Mouse (Mus musculus): ENCODE measurements around the gene Wnt7a. TPM values are rescaled to one million over a fixed set of nuclear protein-coding genes. Genes with fewer than 3 reads are reported as not detected.
A peak's percentile ranks its signal among the peaks of the same experiment; 100 is the strongest.

The Wnt7a gene
- 1.2 and 5.4 TPM in 2 replicates for polyA plus RNA-seq (2016; fragmentation: Nextera tagmentation; extraction: Ambion mirVana)

DNA sequence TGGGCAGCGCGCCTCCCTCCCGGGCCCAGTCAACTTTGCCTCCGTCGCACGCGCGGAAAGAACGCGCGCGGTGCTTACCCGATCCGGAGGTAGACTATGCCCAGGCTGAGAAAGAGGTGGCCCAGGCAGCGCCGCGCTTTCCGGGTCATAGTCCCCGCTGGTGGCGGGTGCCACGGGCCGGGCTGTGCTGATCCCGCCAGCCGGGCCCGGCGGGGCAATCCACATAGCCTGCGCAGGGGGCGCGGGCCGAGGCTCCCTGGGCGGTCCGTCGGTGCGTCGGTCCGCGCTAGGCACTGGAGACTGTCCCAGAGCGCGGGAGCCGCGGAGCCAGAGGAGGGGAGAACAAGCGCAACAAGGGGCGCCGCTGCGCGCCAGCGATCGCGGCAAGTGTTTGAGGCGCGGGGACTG lies at the start of gene Wnt7a:
Gene Wnt7a (minus strand): TSS at position 403 of the 408 bp plus-strand sequence.
- Histone ChIP-seq H3K36me3 (replicated peaks) (0 out of 2 replicates have a peak, but pooled peaks cover 7% of the 10 kb centered on the region), H3K4me3 (peak within 1 kb of the TSS; percentile 68), H3K9me3 (no peaks in the 10 kb centered on the region), H3K27me3 (replicated peaks; ENCODE audit: low read depth, poor library complexity, severe bottlenecking) (peaks cover 97% of the 10 kb centered on the region), H3K4me1 (peaks cover 29% of the 10 kb centered on the region), H3K27ac (replicated peaks) (peak within 1 kb of the TSS; percentile 76)
- DNase-seq (ENCODE audit: low spot score): peak; percentile 52
- WGBS: under 1% methylated on average over 51 of the region's 51 CpGs

DNA sequence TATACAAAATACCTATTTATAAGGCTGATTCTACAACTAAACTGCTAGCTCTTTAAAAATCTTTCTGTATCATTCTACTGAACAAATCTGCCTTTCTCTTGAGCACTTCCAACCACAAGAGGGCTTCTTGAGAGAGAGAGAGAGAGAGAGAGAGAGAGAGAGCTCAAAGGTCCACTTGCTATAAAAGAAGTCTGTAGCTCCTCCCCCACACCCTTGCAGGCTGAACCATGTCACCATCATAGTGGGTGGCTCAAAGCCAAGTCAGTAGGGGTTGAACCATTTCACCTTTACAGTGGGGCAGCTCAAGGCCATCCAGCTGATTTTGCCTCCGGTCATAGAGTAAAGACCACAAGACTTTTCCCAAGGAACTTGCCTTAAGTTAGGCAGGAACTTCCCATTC lies 48.3 kb upstream of the Wnt7a start:
- no peaks in the 10 kb centered on the region for H3K27me3 ChIP-seq (replicated peaks; ENCODE audit: low read depth, poor library complexity, severe bottlenecking)
- peaks cover 24% of the 10 kb centered on the region for H3K36me3 ChIP-seq (replicated peaks)
- H3K4me3 ChIP-seq: no peak overlapping the region
- no peak overlapping the region for H3K27ac ChIP-seq (replicated peaks)
- no peak for DNase-seq (ENCODE audit: low spot score)
- no peaks in the 10 kb centered on the region for H3K9me3 ChIP-seq
- H3K4me1 ChIP-seq: peaks cover 3% of the 10 kb centered on the region; the same call in 1 of the 2 replicates
- WGBS: 94% methylated on average over 1 of the region's 1 CpGs

DNA sequence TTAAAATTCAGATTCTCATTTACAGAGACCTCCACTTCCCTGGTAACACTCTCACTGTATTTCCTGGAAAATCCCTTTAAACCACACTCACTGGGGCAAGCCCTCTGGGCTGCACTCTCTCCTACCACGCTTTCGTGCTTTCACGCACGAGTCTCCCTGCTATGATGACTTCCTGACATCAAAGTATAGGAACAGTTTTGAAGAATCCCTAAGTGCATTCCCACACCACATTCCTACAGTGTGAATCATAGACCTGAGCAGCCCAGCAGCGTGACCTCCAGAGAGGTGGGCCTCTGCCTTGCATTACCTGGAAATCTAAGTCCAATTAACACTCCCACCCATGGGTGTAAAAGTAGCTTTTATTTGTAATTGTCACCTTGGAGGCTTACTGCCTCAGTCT lies 43.4 kb upstream of the Wnt7a start:
- 62% methylated on average over 5 of the region's 5 CpGs for WGBS
- no peak overlapping the region for H3K27ac ChIP-seq (replicated peaks)
- DNase-seq (ENCODE audit: low spot score): no peak
- H3K4me3 ChIP-seq: no peak overlapping the region
- H3K36me3 ChIP-seq (replicated peaks): no peaks in the 10 kb centered on the region
- H3K9me3 ChIP-seq: no peaks in the 10 kb centered on the region
- H3K4me1 ChIP-seq: no peaks in the 10 kb centered on the region
- H3K27me3 ChIP-seq (replicated peaks; ENCODE audit: low read depth, poor library complexity, severe bottlenecking): no peaks in the 10 kb centered on the region

DNA sequence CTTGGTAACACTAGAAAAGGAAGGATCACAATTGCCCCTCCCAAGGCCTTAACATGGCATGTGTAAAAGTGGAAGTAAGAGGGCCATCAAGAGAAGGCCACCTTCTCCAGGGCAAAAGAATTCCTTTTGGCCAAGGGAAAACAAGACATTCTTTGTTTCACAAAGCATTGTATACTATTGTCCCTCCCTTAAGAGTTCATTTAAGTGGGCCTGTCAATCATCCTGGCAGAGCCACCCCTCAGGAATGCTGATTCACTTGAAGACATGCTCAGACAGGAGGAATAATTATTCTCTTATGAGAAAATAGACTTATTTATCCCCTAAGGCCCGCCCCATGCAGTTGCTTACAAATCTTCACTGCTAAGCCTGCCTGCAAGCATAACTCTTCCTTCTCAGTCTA lies 40.9 kb upstream of the Wnt7a start:
- no peak overlapping the region for H3K27ac ChIP-seq (replicated peaks)
- H3K27me3 ChIP-seq (replicated peaks; ENCODE audit: low read depth, poor library complexity, severe bottlenecking): no peaks in the 10 kb centered on the region; the same call in 1 of the 2 replicates
- no peaks in the 10 kb centered on the region for H3K4me1 ChIP-seq
- WGBS: 64% methylated on average over 1 of the region's 1 CpGs
- H3K4me3 ChIP-seq: no peak overlapping the region
- DNase-seq (ENCODE audit: low spot score): no peak
- H3K36me3 ChIP-seq (replicated peaks): no peaks in the 10 kb centered on the region
- no peaks in the 10 kb centered on the region for H3K9me3 ChIP-seq

DNA sequence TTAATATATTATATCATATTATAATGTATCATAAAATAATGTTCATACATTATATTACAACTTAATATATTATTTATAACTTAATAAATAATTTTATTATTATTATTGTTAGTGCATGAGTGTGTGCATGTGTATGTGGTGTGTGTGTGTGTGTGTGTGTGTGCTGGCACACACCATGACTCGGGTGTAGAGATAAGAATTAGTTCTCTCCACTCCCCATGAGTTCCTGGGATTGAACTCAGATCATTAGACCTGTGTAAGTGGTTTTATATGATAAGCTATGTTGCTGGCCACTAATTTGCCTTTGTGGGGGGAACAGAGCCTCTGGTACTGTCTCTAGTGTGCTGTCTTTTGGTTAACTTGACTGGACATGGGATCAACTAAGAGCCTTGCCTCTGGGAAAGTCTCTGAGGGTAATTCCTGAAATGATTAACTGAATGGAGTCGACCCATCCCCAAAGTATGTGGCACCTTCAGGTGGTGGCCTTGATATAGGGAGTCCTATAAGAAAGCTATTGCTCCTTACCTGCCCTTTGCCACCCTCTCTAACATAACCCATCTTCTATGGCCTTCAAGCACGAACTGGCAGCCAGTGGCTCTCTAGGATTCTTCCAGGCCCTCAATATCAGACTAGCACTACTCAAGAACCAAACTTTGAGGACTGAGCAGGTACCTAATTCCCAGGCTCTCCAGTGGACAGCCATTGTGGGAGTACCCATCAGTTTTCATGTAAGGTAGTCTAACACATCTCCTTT lies 38.5 kb upstream of the Wnt7a start:
- H3K4me3 ChIP-seq: no peak overlapping the region
- no peak for DNase-seq (ENCODE audit: low spot score)
- no peaks in the 10 kb centered on the region; the same call in 1 of the 2 replicates for H3K27me3 ChIP-seq (replicated peaks; ENCODE audit: low read depth, poor library complexity, severe bottlenecking)
- no peaks in the 10 kb centered on the region for H3K4me1 ChIP-seq
- no peaks in the 10 kb centered on the region for H3K9me3 ChIP-seq
- H3K27ac ChIP-seq (replicated peaks): no peak overlapping the region
- 64% methylated on average over 3 of the region's 3 CpGs for WGBS
- H3K36me3 ChIP-seq (replicated peaks): no peaks in the 10 kb centered on the region

DNA sequence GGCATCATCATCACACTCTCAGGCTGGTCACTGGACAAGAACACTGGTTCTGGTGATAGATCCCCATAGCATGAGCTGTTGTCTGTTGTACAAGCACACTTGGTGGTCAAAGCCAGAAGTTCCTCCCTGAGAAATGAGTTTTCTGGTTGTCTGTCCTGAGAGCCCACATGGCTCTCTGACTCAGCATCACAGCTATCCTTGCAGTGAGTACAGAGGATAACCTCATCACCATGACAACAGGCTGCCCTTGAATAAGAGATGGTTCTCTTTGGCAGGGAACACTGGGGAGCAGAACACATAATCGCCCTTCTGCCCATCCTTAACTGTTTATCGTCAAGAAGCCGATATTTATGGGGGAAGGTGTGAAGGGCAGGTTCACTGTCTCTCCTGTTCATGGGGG lies 34.2 kb upstream of the Wnt7a start:
- no peak overlapping the region for H3K27ac ChIP-seq (replicated peaks)
- no peaks in the 10 kb centered on the region; the same call in 1 of the 2 replicates for H3K27me3 ChIP-seq (replicated peaks; ENCODE audit: low read depth, poor library complexity, severe bottlenecking)
- no peaks in the 10 kb centered on the region for H3K36me3 ChIP-seq (replicated peaks)
- H3K4me3 ChIP-seq: no peak overlapping the region
- H3K9me3 ChIP-seq: no peaks in the 10 kb centered on the region
- no peak for DNase-seq (ENCODE audit: low spot score)
- WGBS: 81% methylated on average over 3 of the region's 3 CpGs
- peaks cover 7% of the 10 kb centered on the region for H3K4me1 ChIP-seq

DNA sequence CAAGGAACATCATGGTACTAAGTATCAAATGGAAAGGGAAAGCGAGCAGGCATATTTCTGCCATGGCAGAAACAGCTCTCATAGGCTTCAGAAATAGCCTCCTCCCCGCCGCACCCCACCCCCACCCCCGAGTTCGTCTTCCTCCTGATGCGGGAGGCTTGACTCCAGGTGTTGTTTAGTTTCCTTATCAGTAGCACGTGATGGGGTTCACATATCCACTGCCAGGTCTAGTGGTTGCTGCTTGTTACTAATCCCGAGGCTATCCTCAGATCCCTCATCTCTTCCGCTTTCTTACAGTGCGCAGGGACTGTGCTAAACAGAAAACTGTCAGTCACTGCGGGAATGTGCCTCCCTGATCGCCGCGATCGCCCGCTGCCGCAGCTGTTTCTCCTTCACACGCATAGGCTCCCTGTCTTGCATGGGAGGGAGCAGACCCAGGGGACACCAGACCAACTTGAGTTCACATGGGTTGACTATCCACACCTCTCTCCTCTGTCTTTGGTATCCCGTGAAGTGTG lies 30.0 kb upstream of the Wnt7a start:
- WGBS: 4% methylated on average over 19 of the region's 19 CpGs

DNA sequence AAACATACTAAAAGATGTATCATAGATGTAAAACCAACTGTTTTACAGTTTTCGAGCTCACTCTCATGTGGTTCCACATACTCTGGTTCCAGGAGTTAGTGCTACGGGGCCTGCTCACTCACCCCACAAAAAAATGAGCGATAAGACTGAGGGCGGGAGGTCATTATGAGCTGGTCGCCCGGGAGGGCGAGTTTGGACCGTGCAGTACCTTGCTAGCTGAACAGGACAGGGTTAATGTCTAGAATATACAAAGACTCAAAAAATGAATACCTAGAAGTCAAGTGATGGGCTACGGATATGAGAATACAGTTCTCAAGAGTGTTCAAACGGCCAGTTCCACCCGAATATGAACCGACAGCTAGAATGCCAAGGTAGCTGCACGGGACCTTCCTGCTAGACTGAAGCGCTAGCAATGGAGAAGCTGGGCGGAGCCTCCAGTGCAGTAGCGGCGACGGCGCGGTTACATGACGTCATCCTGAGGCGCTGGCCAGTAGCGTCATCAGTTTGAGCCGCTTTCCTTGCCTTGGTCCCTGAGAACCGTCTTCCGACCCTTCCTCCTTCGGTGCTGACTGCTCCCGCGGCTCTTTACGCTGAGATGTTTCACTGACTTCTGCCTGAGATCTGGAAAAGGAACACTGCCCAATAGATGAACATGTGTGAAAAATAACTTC lies 29.4 kb upstream of the Wnt7a start:
- Histone ChIP-seq H3K27me3 (replicated peaks; ENCODE audit: low read depth, poor library complexity, severe bottlenecking) (0 out of 2 replicates have a peak, but pooled peaks cover 5% of the 10 kb centered on the region), H3K9me3 (no peaks in the 10 kb centered on the region), H3K4me3 (peak overlapping the region; percentile 68), H3K27ac (replicated peaks) (peak overlapping the region; percentile 84), H3K36me3 (replicated peaks) (no peaks in the 10 kb centered on the region), H3K4me1 (peaks cover 7% of the 10 kb centered on the region)
- peak; percentile 95 for DNase-seq (ENCODE audit: low spot score)
- 3% methylated on average over 30 of the region's 30 CpGs for WGBS

More for the DNA sequence above, 30.0 kb upstream of the Wnt7a start:
- no peaks in the 10 kb centered on the region for H3K36me3 ChIP-seq (replicated peaks)
- peaks cover 7% of the 10 kb centered on the region for H3K4me1 ChIP-seq
- peak overlapping the region; percentile 84 for H3K27ac ChIP-seq (replicated peaks)
- no peak for DNase-seq (ENCODE audit: low spot score)
- H3K27me3 ChIP-seq (replicated peaks; ENCODE audit: low read depth, poor library complexity, severe bottlenecking): 0 out of 2 replicates have a peak, but pooled peaks cover 5% of the 10 kb centered on the region
- no peaks in the 10 kb centered on the region for H3K9me3 ChIP-seq
- H3K4me3 ChIP-seq: peak overlapping the region; percentile 68

DNA sequence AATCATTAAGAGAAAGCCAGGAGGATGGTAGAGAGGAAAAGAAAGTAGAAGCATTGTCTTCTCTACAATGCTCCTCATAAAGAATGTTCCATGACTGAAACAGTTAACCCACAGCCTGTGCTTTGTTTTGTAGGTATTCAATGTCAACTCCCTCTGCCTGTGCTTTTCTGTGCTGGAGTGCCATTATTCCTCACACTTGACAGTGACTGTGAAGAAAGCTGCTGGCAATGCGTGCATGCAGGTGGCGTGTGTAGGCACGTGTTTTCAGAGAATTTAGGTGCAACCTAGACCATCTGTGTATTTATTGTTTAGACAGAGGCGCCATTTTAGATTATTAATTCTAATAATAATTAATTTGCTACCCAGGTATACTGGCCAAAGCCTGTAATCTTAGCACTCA lies 13.0 kb upstream of the Wnt7a start:
- peaks cover 5% of the 10 kb centered on the region; the same call in 1 of the 2 replicates for H3K27me3 ChIP-seq (replicated peaks; ENCODE audit: low read depth, poor library complexity, severe bottlenecking)
- H3K4me1 ChIP-seq: 0 out of 2 replicates have a peak, but pooled peaks cover 4% of the 10 kb centered on the region
- no peaks in the 10 kb centered on the region for H3K36me3 ChIP-seq (replicated peaks)
- no peak for DNase-seq (ENCODE audit: low spot score)
- no peak overlapping the region for H3K4me3 ChIP-seq
- H3K9me3 ChIP-seq: no peaks in the 10 kb centered on the region
- no peak overlapping the region for H3K27ac ChIP-seq (replicated peaks)
- WGBS: 62% methylated on average over 4 of the region's 4 CpGs

DNA sequence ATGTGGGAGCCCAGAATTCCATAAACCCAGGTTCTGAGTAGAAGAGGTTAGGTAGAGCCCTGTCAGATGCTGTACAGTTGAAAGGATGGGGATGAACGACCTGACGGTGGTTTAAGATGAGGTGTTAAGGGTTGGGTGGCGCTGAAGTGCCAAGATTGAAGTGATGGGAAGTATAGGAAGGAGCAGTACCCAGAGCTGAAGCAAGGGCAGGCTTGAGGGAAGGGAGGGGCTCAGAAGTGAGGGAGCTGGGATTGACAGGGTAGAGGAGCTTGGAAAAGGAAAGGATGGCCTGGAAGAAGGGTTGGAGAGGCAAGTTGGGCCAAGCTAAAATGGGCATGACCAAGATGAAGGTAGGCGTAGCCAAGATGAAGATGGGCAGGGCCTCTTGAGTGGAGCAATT lies 10.5 kb upstream of the Wnt7a start:
- Histone ChIP-seq H3K4me3 (no peak overlapping the region), H3K27me3 (replicated peaks; ENCODE audit: low read depth, poor library complexity, severe bottlenecking) (peaks cover 19% of the 10 kb centered on the region), H3K36me3 (replicated peaks) (no peaks in the 10 kb centered on the region), H3K27ac (replicated peaks) (no peak overlapping the region), H3K4me1 (0 out of 2 replicates have a peak, but pooled peaks cover 4% of the 10 kb centered on the region), H3K9me3 (no peaks in the 10 kb centered on the region)
- WGBS: 74% methylated on average over 4 of the region's 4 CpGs
- no peak for DNase-seq (ENCODE audit: low spot score)

DNA sequence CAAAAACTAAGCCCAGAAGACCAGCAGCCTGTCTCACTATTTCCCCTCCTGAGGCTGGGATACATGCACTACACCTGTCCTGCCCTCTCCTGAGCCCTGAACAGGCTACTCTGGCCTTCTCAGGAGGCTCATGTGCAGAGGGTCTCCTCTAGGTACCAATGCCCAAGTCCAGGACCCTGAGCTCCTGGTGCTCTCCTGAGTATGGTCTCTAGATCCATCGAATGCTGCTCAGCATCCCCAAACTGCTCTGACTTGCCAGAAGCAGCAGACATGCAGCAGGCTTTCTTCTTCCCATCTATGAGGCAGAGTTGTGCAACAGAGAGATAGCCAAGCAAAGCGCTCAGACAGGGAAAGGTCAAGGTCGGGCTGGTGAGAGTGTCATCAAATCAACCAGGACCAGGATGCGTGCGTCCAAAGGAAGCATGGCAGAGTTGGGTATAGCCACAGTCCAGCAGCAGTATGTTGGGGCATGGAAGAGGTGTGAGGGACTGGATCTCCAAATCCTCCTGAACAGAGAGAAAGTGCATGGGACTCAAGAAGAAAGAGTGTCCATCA lies 6.2 kb upstream of the Wnt7a start:
- no peaks in the 10 kb centered on the region for H3K36me3 ChIP-seq (replicated peaks)
- no peak for DNase-seq (ENCODE audit: low spot score)
- H3K9me3 ChIP-seq: no peaks in the 10 kb centered on the region
- H3K4me3 ChIP-seq: no peak overlapping the region
- 84% methylated on average over 5 of the region's 5 CpGs for WGBS
- H3K27me3 ChIP-seq (replicated peaks; ENCODE audit: low read depth, poor library complexity, severe bottlenecking): peaks cover 61% of the 10 kb centered on the region
- no peak overlapping the region for H3K27ac ChIP-seq (replicated peaks)
- no peaks in the 10 kb centered on the region for H3K4me1 ChIP-seq

DNA sequence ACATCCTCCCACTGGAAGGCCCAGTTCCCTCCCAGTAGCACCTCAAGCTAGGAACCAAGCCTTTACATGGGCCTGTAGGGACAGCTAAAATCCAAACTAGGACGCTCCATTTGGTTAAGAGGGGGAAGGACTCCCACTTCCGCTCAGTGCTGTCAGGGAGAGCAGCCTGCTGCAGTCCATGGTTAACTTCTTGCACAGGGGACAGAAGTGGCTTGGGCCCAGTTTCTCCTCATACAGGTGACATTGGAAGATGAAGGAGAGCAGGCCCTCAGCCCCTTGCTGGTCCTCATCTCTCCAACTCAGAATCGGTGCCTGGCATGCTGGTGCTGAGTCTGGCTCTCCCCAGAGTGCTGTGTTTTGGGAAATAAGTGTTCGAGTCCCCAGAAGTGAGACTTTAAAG lies 5.0 kb upstream of the Wnt7a start:
- Histone ChIP-seq H3K9me3 (no peaks in the 10 kb centered on the region), H3K27ac (replicated peaks) (no peak overlapping the region), H3K36me3 (replicated peaks) (no peaks in the 10 kb centered on the region), H3K4me1 (peaks cover 5% of the 10 kb centered on the region), H3K4me3 (no peak overlapping the region), H3K27me3 (replicated peaks; ENCODE audit: low read depth, poor library complexity, severe bottlenecking) (peaks cover 73% of the 10 kb centered on the region)
- DNase-seq (ENCODE audit: low spot score): no peak
- WGBS: 81% methylated on average over 4 of the region's 4 CpGs

All from embryonic facial prominence, embryonic 10.5 days (tissue).